Mouse (Mus musculus): ENCODE data around the gene Pdlim5.

GRCm38 (mm10) chr3:142385690-142386089 lies 9.8 kb downstream of the Pdlim5 start:
- TF ChIP-seq CTCF (IDR thresholded peaks at IDR 0.05; ENCODE audit: extremely low read depth, insufficient read depth, insufficient read length, insufficient replicate concordance): no peak
- no peak for TF ChIP-seq POLR2A (IDR thresholded peaks at IDR 0.05; ENCODE audit: low read depth, low read length)
